Mouse (Mus musculus) heart, embryonic 10.5 days (tissue): Measurements from ENCODE around the gene Tanc2. TPM values are rescaled to one million over a fixed set of nuclear protein-coding genes. Genes with fewer than 3 reads are reported as not detected.

Experiments used
- DNase-seq: peaks from one replicate; pipeline ENCODE4 v3.0.0-alpha.2; 2017; ENCODE audit warnings: low spot score
- H3K27ac ChIP-seq: fragments of 300-500 bp; sonication (generic); 2 replicates; pipeline ENCODE4 v1.5.1; 2016; ENCODE audit warnings: mild to moderate bottlenecking
- H3K27me3 ChIP-seq: fragments of 300-500 bp; sonication (generic); 2 replicates; pipeline ENCODE4 v1.6.1; 2016; ENCODE audit warnings: mild to moderate bottlenecking; ENCODE audit not compliant: poor library complexity, insufficient read depth, severe bottlenecking
- H3K36me3 ChIP-seq: fragments of 300-500 bp; sonication (generic); 2 replicates; pipeline ENCODE4 v1.6.1; 2016; ENCODE audit warnings: mild to moderate bottlenecking, moderate library complexity
- H3K4me1 ChIP-seq: fragments of 300-500 bp; sonication (generic); 2 replicates; pipeline ENCODE4 v1.6.1; 2016; ENCODE audit warnings: mild to moderate bottlenecking
- H3K4me3 ChIP-seq: fragments of 300-500 bp; sonication (generic); 2 replicates; pipeline ENCODE4 v1.5.1; 2016; ENCODE audit warnings: mild to moderate bottlenecking, moderate library complexity
- H3K9me3 ChIP-seq: fragments of 300-500 bp; sonication (generic); 2 replicates; pipeline ENCODE4 v1.6.1; 2016; ENCODE audit warnings: mild to moderate bottlenecking, moderate library complexity
- WGBS: fragments of 180-500 bp; shearing (Covaris S2); methylation state at CpG from one replicate; pipeline ENCODE4 v1.1.7; 2016; 5-methylcytosine and 5-hydroxymethylcytosine counted together
- polyA plus RNA-seq: library from polyadenylated mRNA; unstranded; fragments of >200 nt; fragmentation: Nextera tagmentation; extraction: Ambion mirVana; gene quantifications from 2 replicates; pipeline ENCODE4 v1.2.1, GENCODE M21; 2016

Gene Tanc2
- polyA plus RNA-seq = 16.4 and 17.1 TPM in 2 replicates

DNA sequence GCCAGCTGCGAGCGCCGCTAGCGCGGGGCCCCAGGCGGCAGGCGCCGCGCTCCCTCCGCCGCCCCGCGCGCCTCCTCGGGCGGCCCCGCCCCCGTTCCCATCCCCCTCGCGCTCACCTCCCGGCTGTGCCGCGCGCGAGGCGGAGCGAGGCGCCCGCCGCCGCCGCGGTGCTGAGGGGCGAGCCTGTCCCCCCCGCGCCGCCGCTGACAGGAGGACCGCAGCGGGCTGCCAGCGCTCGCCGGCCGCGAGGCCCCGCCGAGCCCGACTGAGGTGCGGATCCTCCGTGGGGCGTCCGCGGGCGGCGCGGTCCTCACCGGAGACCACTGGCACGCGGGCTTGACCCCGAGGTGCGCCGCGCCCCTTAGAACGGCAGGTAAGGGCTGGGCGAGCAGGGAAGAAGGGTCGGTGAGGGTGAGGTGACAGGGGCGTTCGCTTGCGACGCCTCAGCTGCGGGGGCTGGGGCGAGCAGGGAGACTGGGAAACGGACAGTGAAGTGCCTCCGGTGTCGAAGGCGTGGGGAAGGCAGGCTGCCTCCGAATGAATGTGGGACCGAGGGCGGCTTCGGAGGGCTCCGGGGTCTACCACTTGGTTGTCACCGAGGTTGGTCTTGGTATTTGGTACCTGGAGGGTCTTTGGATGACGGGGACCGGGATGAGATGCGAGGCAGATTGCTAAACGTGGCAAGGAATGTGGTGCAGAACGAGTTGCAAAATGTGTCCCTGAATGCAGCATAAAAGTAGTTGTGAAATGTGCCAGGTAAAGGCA, at the start of gene Tanc2:
Gene Tanc2 (plus strand): TSS at position 110 of the 765 bp plus-strand sequence.
- Histone ChIP-seq H3K36me3 (no peaks in the 10 kb centered on the region), H3K27ac (peak within 1 kb of the TSS; percentile 99), H3K9me3 (no peaks in the 10 kb centered on the region), H3K4me3 (peak within 1 kb of the TSS; percentile 98), H3K27me3 (no peaks in the 10 kb centered on the region), H3K4me1 (peaks cover 15% of the 10 kb centered on the region)
- peak; percentile 85 for DNase-seq
- WGBS = 2% methylated on average over 87 of the region's 87 CpGs

DNA sequence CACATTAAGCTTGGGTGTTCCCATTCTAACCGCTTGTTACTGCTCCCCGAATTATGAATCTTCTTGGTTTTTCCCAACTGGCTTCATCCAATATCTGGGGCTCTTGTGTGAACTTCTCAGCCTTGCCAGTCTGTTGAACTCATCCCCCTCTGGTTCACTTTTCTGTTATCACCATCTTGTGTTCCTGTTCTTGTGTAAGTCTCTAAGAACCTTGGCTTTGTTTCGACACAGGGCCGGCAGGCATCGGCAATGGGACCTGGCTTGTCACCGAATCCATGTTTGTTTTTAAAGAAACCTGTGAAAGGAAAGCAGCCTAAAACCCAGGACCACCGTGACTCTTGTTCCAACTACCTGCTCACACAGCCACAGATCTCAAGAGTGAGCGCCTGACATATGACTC, 49.0 kb upstream of the Tanc2 start:
- H3K27me3 ChIP-seq = no peaks in the 10 kb centered on the region
- H3K27ac ChIP-seq = no peak overlapping the region
- WGBS = 78% methylated on average over 8 of the region's 8 CpGs
- no peak for DNase-seq
- peaks cover 25% of the 10 kb centered on the region for H3K4me1 ChIP-seq
- no peaks in the 10 kb centered on the region for H3K9me3 ChIP-seq
- H3K4me3 ChIP-seq = no peak overlapping the region
- no peaks in the 10 kb centered on the region for H3K36me3 ChIP-seq

DNA sequence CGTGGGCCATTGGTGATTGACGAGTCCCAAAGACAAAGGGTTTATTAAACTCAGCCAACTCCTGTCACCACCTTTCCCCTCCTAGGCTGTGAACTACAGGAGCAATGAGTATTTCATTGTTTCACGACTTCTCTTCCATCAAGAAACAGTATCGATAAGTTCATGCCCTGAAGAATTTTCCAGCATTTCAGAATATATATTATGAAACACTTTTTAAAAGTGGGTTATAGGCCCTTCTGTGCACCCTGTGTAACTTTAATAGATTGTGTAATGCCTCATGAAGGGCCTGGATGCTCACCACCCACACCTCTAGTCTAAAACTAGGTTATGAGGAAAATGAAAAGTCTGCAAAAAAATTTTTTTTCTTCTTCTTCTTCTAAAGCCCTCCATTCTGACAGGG, 48.4 kb upstream of the Tanc2 start:
- H3K36me3 ChIP-seq = no peaks in the 10 kb centered on the region
- no peak for DNase-seq
- no peaks in the 10 kb centered on the region for H3K9me3 ChIP-seq
- H3K27ac ChIP-seq = no peak overlapping the region
- peaks cover 31% of the 10 kb centered on the region for H3K4me1 ChIP-seq
- WGBS = 70% methylated on average over 4 of the region's 4 CpGs
- no peak overlapping the region for H3K4me3 ChIP-seq
- H3K27me3 ChIP-seq = no peaks in the 10 kb centered on the region

- WGBS = 17% methylated on average over 1 of the region's 1 CpGs
- Histone ChIP-seq H3K27ac (no peak overlapping the region), H3K4me3 (no peak overlapping the region), H3K36me3 (no peaks in the 10 kb centered on the region), H3K4me1 (peaks cover 35% of the 10 kb centered on the region), H3K27me3 (no peaks in the 10 kb centered on the region), H3K9me3 (no peaks in the 10 kb centered on the region)
- DNase-seq = no peak
Measured at GRCm38 (mm10) chr11:105542129-105542528, 47.7 kb upstream of the Tanc2 start.

DNA sequence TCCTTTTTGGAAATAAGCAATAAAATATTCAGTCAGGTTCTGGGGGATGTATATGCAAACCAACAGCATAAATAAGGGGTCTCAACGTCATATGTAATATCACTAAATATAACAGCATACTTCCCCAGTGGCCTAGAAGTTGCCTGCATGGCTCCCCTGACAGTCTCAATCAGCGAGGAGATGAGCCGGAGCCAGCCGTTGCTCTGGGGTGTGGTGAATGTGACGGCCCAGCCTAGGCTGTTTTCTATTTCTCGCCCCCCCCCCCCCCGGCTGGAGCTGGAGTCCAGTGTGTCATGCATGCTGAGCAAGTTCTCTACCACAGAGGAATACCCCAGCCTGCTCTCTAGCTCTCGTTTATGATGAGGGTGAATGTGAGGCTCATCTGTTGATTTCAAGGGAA, 44.0 kb upstream of the Tanc2 start:
- WGBS = 32% methylated on average over 8 of the region's 8 CpGs
- no peaks in the 10 kb centered on the region for H3K9me3 ChIP-seq

GRCm38 (mm10) chr11:105546393-105546792, 43.4 kb upstream of the Tanc2 start:
- DNase-seq = no peak
- no peaks in the 10 kb centered on the region for H3K36me3 ChIP-seq
- no peak overlapping the region for H3K4me3 ChIP-seq
- no peaks in the 10 kb centered on the region for H3K9me3 ChIP-seq
- no peaks in the 10 kb centered on the region for H3K27me3 ChIP-seq
- 0 out of 2 replicates have a peak overlapping the region, but pooled peaks have one; percentile 47 for H3K27ac ChIP-seq
- peaks cover 48% of the 10 kb centered on the region for H3K4me1 ChIP-seq
- 60% methylated on average over 6 of the region's 6 CpGs for WGBS

More for the DNA sequence above, 44.0 kb upstream of the Tanc2 start:
- peak; percentile 68 for DNase-seq
- Histone ChIP-seq H3K27me3 (no peaks in the 10 kb centered on the region), H3K36me3 (no peaks in the 10 kb centered on the region), H3K4me3 (no peak overlapping the region), H3K27ac (peak overlapping the region; percentile 56; the same call in 1 of the 2 replicates), H3K4me1 (peaks cover 48% of the 10 kb centered on the region)

DNA sequence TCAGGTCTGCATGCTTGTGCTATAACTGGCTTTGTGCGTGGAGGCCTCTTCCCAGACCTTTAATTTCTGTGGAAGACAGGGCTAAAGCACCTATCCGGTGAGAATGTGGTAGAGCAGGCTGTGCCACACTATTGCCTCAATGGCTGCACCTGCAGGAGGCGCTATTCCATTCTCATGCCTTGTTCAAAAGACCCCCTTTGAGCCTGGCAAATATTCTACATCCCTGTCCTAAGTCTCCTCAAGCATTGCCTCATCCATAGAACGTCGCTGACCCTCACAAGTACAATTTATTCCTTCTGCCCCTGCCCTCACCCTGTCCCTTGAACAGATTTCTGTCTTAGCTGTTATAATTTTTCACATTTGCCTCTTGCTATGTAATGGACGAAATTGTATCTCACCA, 41.4 kb upstream of the Tanc2 start:
- 85% methylated on average over 6 of the region's 6 CpGs for WGBS
- DNase-seq = peak; percentile 53
- H3K27me3 ChIP-seq = no peaks in the 10 kb centered on the region

GRCm38 (mm10) chr11:105549164-105550121, 40.3 kb upstream of the Tanc2 start:
- Histone ChIP-seq H3K36me3 (no peaks in the 10 kb centered on the region), H3K27me3 (no peaks in the 10 kb centered on the region), H3K27ac (no peak overlapping the region; the same call in 1 of the 2 replicates), H3K9me3 (no peaks in the 10 kb centered on the region), H3K4me3 (no peak overlapping the region), H3K4me1 (peaks cover 36% of the 10 kb centered on the region)
- no peak for DNase-seq
- 85% methylated on average over 9 of the region's 9 CpGs for WGBS

More for the DNA sequence above, 41.4 kb upstream of the Tanc2 start:
- Histone ChIP-seq H3K36me3 (no peaks in the 10 kb centered on the region), H3K4me3 (no peak overlapping the region), H3K4me1 (peaks cover 40% of the 10 kb centered on the region), H3K27ac (0 out of 2 replicates have a peak overlapping the region, but pooled peaks have one; percentile 12), H3K9me3 (no peaks in the 10 kb centered on the region)

DNA sequence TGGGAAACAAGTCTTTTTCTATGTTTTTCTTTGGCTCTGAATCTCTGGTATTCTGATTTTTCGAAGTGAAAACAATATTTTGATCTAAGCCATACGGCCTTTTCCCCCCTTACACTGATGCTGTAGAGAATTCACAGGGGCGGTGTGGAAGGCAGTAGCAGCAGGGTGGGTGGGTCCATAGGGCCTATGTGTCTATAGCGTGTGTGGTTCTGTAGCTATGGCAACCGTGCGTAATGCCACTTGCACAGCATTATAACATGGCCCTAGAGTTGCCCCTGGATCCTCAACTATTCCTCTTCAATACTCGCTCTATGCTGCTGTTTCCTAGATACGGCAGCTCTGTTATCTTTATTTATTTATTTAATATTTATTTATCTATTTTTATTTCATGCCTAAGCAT, 32.5 kb upstream of the Tanc2 start:
- Histone ChIP-seq H3K27ac (peak overlapping the region; percentile 64; the same call in 1 of the 2 replicates), H3K36me3 (no peaks in the 10 kb centered on the region), H3K4me3 (no peak overlapping the region), H3K4me1 (peaks cover 26% of the 10 kb centered on the region), H3K9me3 (no peaks in the 10 kb centered on the region), H3K27me3 (no peaks in the 10 kb centered on the region)
- no peak for DNase-seq
- 82% methylated on average over 8 of the region's 8 CpGs for WGBS

DNA sequence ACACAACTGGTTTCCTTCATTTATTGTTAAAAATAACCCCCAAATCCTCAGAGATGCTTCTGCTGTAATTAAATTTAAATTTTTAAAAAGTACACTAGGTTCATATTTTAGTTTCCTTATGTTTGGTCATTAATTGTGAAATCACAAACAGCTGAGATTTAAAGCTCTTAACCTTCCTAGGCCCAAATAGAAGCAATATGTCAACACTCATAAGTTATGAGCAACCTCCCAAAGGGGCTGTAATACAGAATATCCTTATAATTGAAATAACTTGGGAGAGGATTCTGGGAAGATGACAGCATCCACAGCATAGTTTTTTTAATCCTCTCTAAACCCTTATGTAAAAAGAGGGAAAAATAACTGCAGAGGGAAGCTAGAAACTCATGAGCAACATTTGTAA, 31.7 kb upstream of the Tanc2 start:
- peaks cover 26% of the 10 kb centered on the region for H3K4me1 ChIP-seq
- H3K36me3 ChIP-seq = no peaks in the 10 kb centered on the region
- no peak overlapping the region for H3K27ac ChIP-seq
- no peak overlapping the region for H3K4me3 ChIP-seq
- no peaks in the 10 kb centered on the region for H3K9me3 ChIP-seq
- no peaks in the 10 kb centered on the region for H3K27me3 ChIP-seq
- no peak for DNase-seq

DNA sequence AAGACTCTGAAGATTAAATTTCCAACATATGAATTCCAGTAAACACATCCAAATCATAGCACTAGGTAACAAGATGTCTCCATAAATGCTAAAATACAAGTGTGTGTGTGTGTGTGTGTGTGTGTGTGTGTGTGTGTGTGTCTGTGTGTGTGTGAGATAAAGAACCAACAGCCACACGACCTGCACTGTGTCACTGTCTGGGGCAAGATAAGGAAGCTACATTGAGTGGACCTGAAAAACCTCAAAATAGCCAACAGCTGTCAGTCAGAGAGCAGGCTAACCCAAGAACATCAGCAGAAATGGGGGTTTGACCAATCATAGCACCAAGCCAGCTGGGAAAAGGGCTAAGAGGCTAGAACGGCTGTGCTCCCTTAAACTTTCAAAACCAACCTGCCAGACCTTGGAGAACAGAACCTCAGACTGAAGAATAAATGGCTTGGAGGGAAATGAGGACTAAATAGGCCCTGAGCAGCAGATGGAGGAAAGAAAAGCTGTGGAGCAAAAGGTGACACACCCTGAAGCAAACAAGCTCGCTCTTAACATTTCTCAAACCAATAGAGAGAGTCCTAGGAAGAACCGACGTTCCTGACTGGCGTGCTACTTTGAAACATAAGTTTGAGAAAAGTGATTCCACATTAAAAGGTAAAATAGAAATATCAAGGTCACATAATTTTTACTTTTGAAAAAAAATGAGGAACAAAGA, 30.8 kb upstream of the Tanc2 start:
- Histone ChIP-seq H3K9me3 (no peaks in the 10 kb centered on the region), H3K27me3 (no peaks in the 10 kb centered on the region), H3K4me1 (peaks cover 20% of the 10 kb centered on the region), H3K36me3 (no peaks in the 10 kb centered on the region), H3K4me3 (no peak overlapping the region), H3K27ac (no peak overlapping the region)
- WGBS = 44% methylated on average over 6 of the region's 6 CpGs
- peak; percentile 84 for DNase-seq

- no peak for DNase-seq
- Histone ChIP-seq H3K27me3 (no peaks in the 10 kb centered on the region), H3K4me3 (no peak overlapping the region), H3K36me3 (no peaks in the 10 kb centered on the region), H3K9me3 (no peaks in the 10 kb centered on the region), H3K4me1 (peaks cover 11% of the 10 kb centered on the region), H3K27ac (no peak overlapping the region)
- WGBS = 89% methylated on average over 3 of the region's 3 CpGs
Measured at GRCm38 (mm10) chr11:105563546-105563945, 26.2 kb upstream of the Tanc2 start.
